In the genomic region with DNA sequence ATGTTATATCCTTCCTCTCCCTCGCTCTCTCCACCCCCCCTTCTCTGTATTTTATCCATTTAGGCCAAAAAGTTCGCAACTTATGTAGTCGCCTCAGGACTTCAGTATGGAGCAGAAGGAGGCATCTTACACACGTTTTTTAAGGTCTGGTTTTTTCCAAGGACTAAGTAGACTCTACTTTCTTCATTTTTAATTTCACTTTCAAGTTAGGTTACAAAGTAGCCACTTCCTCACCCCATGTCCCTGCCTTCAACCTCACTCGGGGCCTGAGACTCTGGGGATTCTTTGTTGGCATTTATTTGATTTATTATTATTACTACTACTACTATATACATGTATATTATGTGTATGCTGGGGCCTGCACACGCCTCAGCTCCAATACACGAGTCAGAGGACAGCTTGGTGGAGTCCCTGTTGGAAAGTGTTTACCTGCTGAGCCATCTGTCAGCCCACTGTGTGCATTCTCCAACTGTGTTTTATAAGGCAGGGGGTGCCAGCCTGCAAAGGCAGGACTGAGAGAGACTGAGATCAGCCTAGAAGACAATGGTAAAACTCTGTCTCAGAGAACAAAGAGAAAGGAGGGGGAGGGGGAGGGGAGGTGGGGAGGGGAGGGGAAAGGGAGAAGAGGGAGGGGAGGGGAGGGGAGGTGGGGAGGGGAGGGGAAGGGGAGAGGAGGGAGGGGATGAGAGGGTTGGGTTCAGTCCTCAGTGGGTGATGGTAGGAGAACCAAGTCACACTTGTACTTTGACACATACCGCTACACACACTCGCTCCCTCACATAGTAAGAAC, we compare ENCODE assay signal across 23 mouse cellular contexts. TPM values are rescaled to one million over a fixed set of nuclear protein-coding genes. Genes with fewer than 3 reads are reported as not detected.
DNase-seq lines count a peak whose midpoint lies in the region; ATAC-seq and TF ChIP-seq lines count a peak whose summit lies in the region.
"Had no signal": no experiment of that assay in that cellular context is flagged by ENCODE, and none has a peak within 500 bp of the region (broad histone marks: within the 10 kb centered on the region; RNA-seq: fewer than 3 reads in every experiment).

No protein-coding gene starts in this region.

- WGBS in hindbrain, embryonic 10.5 days = 72% methylated on average over 9 of the region's 9 CpGs
- 74% methylated on average over 9 of the region's 9 CpGs for WGBS in hindbrain, embryonic 11.5 days

- no peak overlapping the region for H3K9ac ChIP-seq in hindbrain, embryonic 11.5 days (ENCODE audit: low read depth, low read length)
- no peak overlapping the region for H3K9ac ChIP-seq in ES-E14 (ENCODE audit: insufficient read depth, low read depth, low read length, poor library complexity, severe bottlenecking)
- H3K9ac ChIP-seq: forebrain, embryonic 15.5 days; heart, embryonic 15.5 days; hindbrain, embryonic 12.5 days had no signal

- H3K4me2 ChIP-seq in hindbrain, embryonic 11.5 days (replicated peaks; ENCODE audit: low read depth, low read length) = no peak overlapping the region
- H3K4me2 ChIP-seq: forebrain, embryonic 15.5 days; heart, embryonic 11.5 days; heart, embryonic 15.5 days; hindbrain, embryonic 12.5 days had no signal

- H3K9me3 ChIP-seq in hindbrain, embryonic 10.5 days = no peaks in the 10 kb centered on the region
- no peaks in the 10 kb centered on the region for H3K9me3 ChIP-seq in hindbrain, embryonic 11.5 days (ENCODE audit: control insufficient read depth, low read length)
- no peaks in the 10 kb centered on the region for H3K9me3 ChIP-seq in ES-E14 (ENCODE audit: control insufficient read depth, insufficient read depth, low read depth, low read length)
- H3K9me3 ChIP-seq: embryonic facial prominence, embryonic 10.5 days; forebrain, embryonic 15.5 days; heart, embryonic 15.5 days; hindbrain, embryonic 12.5 days had no signal

- no peak for ATAC-seq in hindbrain, embryonic 11.5 days (ENCODE audit: low FRiP score)
- ATAC-seq in granulocyte monocyte progenitor cell, adult 5-6 weeks (replicated peaks; ENCODE audit: poor library complexity, severe bottlenecking) = peak; percentile 62
- ATAC-seq: forebrain, embryonic 15.5 days; hindbrain, embryonic 16.5 days; inflammation-experienced regulatory T-cells, adult 6 months; intestine, postnatal 0 days; Patski had no signal

- no peak for DNase-seq in hindbrain, embryonic 10.5 days (ENCODE audit: low spot score)
- no peak for DNase-seq in hindbrain, embryonic 11.5 days (ENCODE audit: low spot score)
- no peak for DNase-seq in ES-E14 (ENCODE audit: low read depth, low spot score)
- DNase-seq in cerebellum, adult 11-12 months = no peak
- no peak for DNase-seq in B cell, adult 2 months
- no peak for DNase-seq in retina, embryonic 14.5 days (ENCODE audit: low spot score)
- DNase-seq: adrenal gland, adult 8-10 months; adrenal gland, postnatal 36 days; cerebellum, adult 9-10 months; cerebellum, postnatal 25 days; heart, adult 2 months; heart, postnatal 14 days had no signal

- H3K4me1 ChIP-seq in hindbrain, embryonic 10.5 days (replicated peaks) = peaks cover 6% of the 10 kb centered on the region; the same call in 1 of the 2 replicates
- H3K4me1 ChIP-seq in hindbrain, embryonic 11.5 days (replicated peaks; ENCODE audit: control insufficient read depth, insufficient read depth, low read length) = no peaks in the 10 kb centered on the region
- peaks cover 2 to 19% of the 10 kb centered on the region in 2 experiments; a peak in 3 of 4 replicates for H3K4me1 ChIP-seq in ES-E14 (ENCODE audit: control insufficient read depth in 2 of 2, insufficient read depth in 2 of 2, low read length in 2 of 2, poor library complexity in 1 of 2)
- H3K4me1 ChIP-seq: forebrain, embryonic 15.5 days; heart, embryonic 15.5 days had no signal

- H3K4me3 ChIP-seq in hindbrain, embryonic 10.5 days = no peak overlapping the region
- no peak overlapping the region for H3K4me3 ChIP-seq in hindbrain, embryonic 11.5 days (ENCODE audit: low read depth, low read length)
- H3K4me3 ChIP-seq in ES-E14 (ENCODE audit: insufficient read depth in 1 of 2, low read depth in 1 of 2, low read length in 2 of 2, poor library complexity in 1 of 2, severe bottlenecking in 1 of 2) = no peak overlapping the region
- H3K4me3 ChIP-seq: embryonic facial prominence, embryonic 10.5 days; forebrain, embryonic 15.5 days; heart, adult 2 months; heart, embryonic 15.5 days; hindbrain, embryonic 12.5 days had no signal

- peak overlapping the region; percentile 64 for H3K27ac ChIP-seq in hindbrain, embryonic 10.5 days
- H3K27ac ChIP-seq in hindbrain, embryonic 11.5 days (ENCODE audit: low read depth, low read length) = no peak overlapping the region
- peak overlapping the region; percentile 68; the same call in 1 of the 2 replicates for H3K27ac ChIP-seq in ES-E14 (ENCODE audit: insufficient read depth, low read depth, low read length, poor library complexity, severe bottlenecking)
- H3K27ac ChIP-seq: embryonic facial prominence, embryonic 10.5 days; forebrain, embryonic 15.5 days; heart, adult 2 months; heart, embryonic 15.5 days; hindbrain, embryonic 12.5 days had no signal

- no peaks in the 10 kb centered on the region for H3K36me3 ChIP-seq in hindbrain, embryonic 10.5 days
- H3K36me3 ChIP-seq in hindbrain, embryonic 11.5 days (ENCODE audit: control insufficient read depth, insufficient read depth, low read length) = no peaks in the 10 kb centered on the region
- no peaks in the 10 kb centered on the region for H3K36me3 ChIP-seq in ES-E14 (ENCODE audit: control insufficient read depth, insufficient read depth, low read length, poor library complexity, severe bottlenecking)
- H3K36me3 ChIP-seq: embryonic facial prominence, embryonic 10.5 days; forebrain, embryonic 15.5 days; heart, embryonic 15.5 days; hindbrain, embryonic 12.5 days had no signal

- no peaks in the 10 kb centered on the region for H3K27me3 ChIP-seq in hindbrain, embryonic 10.5 days (ENCODE audit: insufficient read depth, poor library complexity, severe bottlenecking)
- H3K27me3 ChIP-seq in hindbrain, embryonic 11.5 days (ENCODE audit: control insufficient read depth, insufficient read depth, low read length) = no peaks in the 10 kb centered on the region
- H3K27me3 ChIP-seq: forebrain, embryonic 15.5 days; heart, embryonic 15.5 days; hindbrain, embryonic 12.5 days; Patski had no signal

- in situ Hi-C loops in ES-E14 (cut with MboI; ENCODE audit: low sequenced_read_pairs in 2 of 2, unreplicated experiment in 2 of 2) = no loop called here

TF ChIP-seq in ES-E14, 5 proteins besides CTCF, POLR2A, EP300 and RAD21:
- no peak for TF ChIP-seq HCFC1 (IDR thresholded peaks at IDR 0.05; ENCODE audit: borderline replicate concordance, insufficient read depth, low read length)
- TF ChIP-seq CHD2 (IDR thresholded peaks at IDR 0.05; ENCODE audit: low read depth, low read length) = no peak
- no peak for TF ChIP-seq ZC3H11A (IDR thresholded peaks at IDR 0.05; ENCODE audit: borderline replicate concordance, low read depth, low read length)
- no peak for TF ChIP-seq ZNF384 (IDR thresholded peaks at IDR 0.05; ENCODE audit: low read depth, low read length)
- TF ChIP-seq MAFK (IDR thresholded peaks at IDR 0.05; ENCODE audit: insufficient read depth, low read depth, low read length) = no peak

RNA-seq across cellular contexts. Expression of gene Ak7, which starts 27.8 kb away (rescaled TPM):
- polyA plus RNA-seq in hindbrain, embryonic 10.5 days (2016; fragmentation: Nextera tagmentation; extraction: Ambion mirVana) = 1.1 and 2.1 TPM in 2 replicates
- 1.1 and 1.8 TPM in 2 replicates for polyA plus RNA-seq in hindbrain, embryonic 11.5 days (2014; fragmentation: Nextera tagmentation; extraction: Ambion mirVana)
- total RNA-seq in ES-E14 (2012; rRNA removed) = 2.3 and 6.5 TPM in 2 replicates
- total RNA-seq in granulocyte monocyte progenitor cell, adult 5-6 weeks (2014; fragmentation: Nextera tagmentation) = 0.21 TPM in 1 of 2 replicates, not detected in the other
- total RNA-seq in granulocyte monocyte progenitor cell, adult 5-6 weeks (2017) = not detected in 2 replicates
- total RNA-seq: gastrocnemius, adult 8-10 months; heart, adult 2 months had no signal
- polyA plus RNA-seq: Patski had no signal

RNA-seq across cellular contexts. Expression of gene Atg2b, which starts 48.6 kb away (rescaled TPM):
- polyA plus RNA-seq in hindbrain, embryonic 10.5 days (2016; fragmentation: Nextera tagmentation; extraction: Ambion mirVana) = 10.7 and 11.4 TPM in 2 replicates
- polyA plus RNA-seq in hindbrain, embryonic 11.5 days (2014; fragmentation: Nextera tagmentation; extraction: Ambion mirVana) = 16.1 TPM in 2 replicates
- 25.2 and 30.9 TPM in 2 replicates for total RNA-seq in ES-E14 (2012; rRNA removed)
- 38.3 and 40.6 TPM in 2 replicates for total RNA-seq in granulocyte monocyte progenitor cell, adult 5-6 weeks (2014; fragmentation: Nextera tagmentation)
- total RNA-seq in granulocyte monocyte progenitor cell, adult 5-6 weeks (2017) = 18.9 and 21.2 TPM in 2 replicates

RNA-seq across cellular contexts. Expression of gene Gskip, which starts 48.9 kb away (rescaled TPM):
- 40.5 and 40.6 TPM in 2 replicates for polyA plus RNA-seq in hindbrain, embryonic 10.5 days (2016; fragmentation: Nextera tagmentation; extraction: Ambion mirVana)
- polyA plus RNA-seq in hindbrain, embryonic 11.5 days (2014; fragmentation: Nextera tagmentation; extraction: Ambion mirVana) = 38.3 and 41.6 TPM in 2 replicates
- 7.2 and 8.6 TPM in 2 replicates for total RNA-seq in ES-E14 (2012; rRNA removed)
- total RNA-seq in granulocyte monocyte progenitor cell, adult 5-6 weeks (2014; fragmentation: Nextera tagmentation) = 12.5 and 16.3 TPM in 2 replicates
- total RNA-seq in granulocyte monocyte progenitor cell, adult 5-6 weeks (2017) = 10.4 and 15.7 TPM in 2 replicates

RNA-seq across cellular contexts. Expression of gene Papola, which starts 50.9 kb away (rescaled TPM):
- polyA plus RNA-seq in hindbrain, embryonic 10.5 days (2016; fragmentation: Nextera tagmentation; extraction: Ambion mirVana) = 268 and 286 TPM in 2 replicates
- polyA plus RNA-seq in hindbrain, embryonic 11.5 days (2014; fragmentation: Nextera tagmentation; extraction: Ambion mirVana) = 251 and 257 TPM in 2 replicates
- 95.9 and 131 TPM in 2 replicates for total RNA-seq in ES-E14 (2012; rRNA removed)
- total RNA-seq in granulocyte monocyte progenitor cell, adult 5-6 weeks (2014; fragmentation: Nextera tagmentation) = 143 and 209 TPM in 2 replicates
- 111 and 138 TPM in 2 replicates for total RNA-seq in granulocyte monocyte progenitor cell, adult 5-6 weeks (2017)
